Mouse (Mus musculus) cerebellum, postnatal 25 days (tissue): ENCODE results near the gene P2rx3.
A peak's percentile ranks its signal among the peaks of the same experiment; 100 is the strongest.

Experiments used
- DNase-seq, 2 experiments: peaks; one replicate each; pipeline ENCODE4 v3.0.0; 2021; ENCODE audit warnings: mixed read lengths in 2 of 2

Gene P2rx3

GRCm38 (mm10) chr2:85037047-85038026, at the start of gene P2rx3, which contains the start of gene Ssrp1:
TSS of gene P2rx3 (minus strand) at chr2:85037462.
TSS of gene Ssrp1 (plus strand) at chr2:85037234.
- DNase-seq: peak; percentile 91 to 95

GRCm38 (mm10) chr2:85073751-85074150, 36.5 kb upstream of the P2rx3 start:
- DNase-seq: no peak

GRCm38 (mm10) chr2:85071921-85072320, 34.7 kb upstream of the P2rx3 start:
- DNase-seq: no peak

GRCm38 (mm10) chr2:85070086-85070485, 32.8 kb upstream of the P2rx3 start:
- DNase-seq: no peak

GRCm38 (mm10) chr2:85068626-85069025, 31.4 kb upstream of the P2rx3 start:
- DNase-seq: no peak

- no peak for DNase-seq
Measured at GRCm38 (mm10) chr2:85067903-85068625, 30.8 kb upstream of the P2rx3 start.

- DNase-seq: no peak
Measured at GRCm38 (mm10) chr2:85066937-85067336, 29.7 kb upstream of the P2rx3 start.

GRCm38 (mm10) chr2:85065141-85065875, 28.0 kb upstream of the P2rx3 start:
- DNase-seq: no peak

- DNase-seq: no peak
Measured at GRCm38 (mm10) chr2:85061107-85061541, 23.9 kb upstream of the P2rx3 start.

GRCm38 (mm10) chr2:85060591-85061060, 23.4 kb upstream of the P2rx3 start:
- DNase-seq: no peak

GRCm38 (mm10) chr2:85059677-85060076, 22.4 kb upstream of the P2rx3 start:
- no peak for DNase-seq

GRCm38 (mm10) chr2:85056711-85057110, 19.4 kb upstream of the P2rx3 start:
- no peak for DNase-seq

- no peak for DNase-seq
Measured at GRCm38 (mm10) chr2:85053192-85053816, 16.0 kb upstream of the P2rx3 start.

- peak in 1 of 2 experiments; percentile 32 for DNase-seq
Measured at GRCm38 (mm10) chr2:85050746-85051145, 13.5 kb upstream of the P2rx3 start.

- peak in 1 of 2 experiments; percentile 26 for DNase-seq
Measured at GRCm38 (mm10) chr2:85050001-85050634, 12.9 kb upstream of the P2rx3 start.

- no peak for DNase-seq
Measured at GRCm38 (mm10) chr2:85049277-85049676, 12.0 kb upstream of the P2rx3 start.

GRCm38 (mm10) chr2:85048168-85048751, 11.0 kb upstream of the P2rx3 start:
- DNase-seq: peak; percentile 62 to 67

- DNase-seq: peak; percentile 92 to 94
Measured at GRCm38 (mm10) chr2:85047596-85048167, 10.4 kb upstream of the P2rx3 start, which contains the start of gene Tnks1bp1. TSS of gene Tnks1bp1 (plus strand) at chr2:85048022.

- no peak for DNase-seq
Measured at GRCm38 (mm10) chr2:85047081-85047480, 9.8 kb upstream of the P2rx3 start.

GRCm38 (mm10) chr2:85046222-85046621, 9.0 kb upstream of the P2rx3 start:
- no peak for DNase-seq

- no peak for DNase-seq
Measured at GRCm38 (mm10) chr2:85043623-85044022, 6.4 kb upstream of the P2rx3 start.
